Mouse (Mus musculus) cerebral cortex, adult 2 months (tissue): ENCODE measurements around the gene a.

Experiments used
- WGBS: fragments of 180-500 bp; shearing (Covaris S2); methylation state at CpG from one replicate; pipeline ENCODE4 v1.1.7; 2018; 5-methylcytosine and 5-hydroxymethylcytosine counted together

Gene a

GRCm38 (mm10) chr2:154790656-154791483 lies at the start of gene a, which contains the start of gene Raly:
Gene a, plus strand, starts transcription at chr2:154791402.
Gene Raly, plus strand, starts transcription at chr2:154791096.
- under 1% methylated on average over 88 of the region's 89 CpGs for WGBS

- WGBS = 87% methylated on average over 10 of the region's 10 CpGs
Measured at GRCm38 (mm10) chr2:154742911-154743819, 48.0 kb upstream of the a start.

GRCm38 (mm10) chr2:154743915-154744314 lies 47.3 kb upstream of the a start:
- 90% methylated on average over 4 of the region's 4 CpGs for WGBS

GRCm38 (mm10) chr2:154748383-154748782 lies 42.8 kb upstream of the a start:
- WGBS = 94% methylated on average over 2 of the region's 2 CpGs

- WGBS = 45% methylated on average over 23 of the region's 23 CpGs
Measured at GRCm38 (mm10) chr2:154749046-154750036, 41.9 kb upstream of the a start.

- 63% methylated on average over 8 of the region's 8 CpGs for WGBS
Measured at GRCm38 (mm10) chr2:154751924-154752323, 39.3 kb upstream of the a start.

GRCm38 (mm10) chr2:154754068-154754560 lies 37.1 kb upstream of the a start:
- 94% methylated on average over 2 of the region's 2 CpGs for WGBS

- 76% methylated on average over 6 of the region's 6 CpGs for WGBS
Measured at GRCm38 (mm10) chr2:154755791-154756190, 35.4 kb upstream of the a start.

- 90% methylated on average over 5 of the region's 5 CpGs for WGBS
Measured at GRCm38 (mm10) chr2:154757691-154758090, 33.5 kb upstream of the a start.

GRCm38 (mm10) chr2:154758454-154758853 lies 32.7 kb upstream of the a start:
- WGBS = 88% methylated on average over 1 of the region's 1 CpGs

- 94% methylated on average over 3 of the region's 3 CpGs for WGBS
Measured at GRCm38 (mm10) chr2:154763226-154763625, 28.0 kb upstream of the a start.

- 90% methylated on average over 9 of the region's 9 CpGs for WGBS
Measured at GRCm38 (mm10) chr2:154764828-154765497, 26.2 kb upstream of the a start.

- 79% methylated on average over 8 of the region's 8 CpGs for WGBS
Measured at GRCm38 (mm10) chr2:154765554-154766008, 25.6 kb upstream of the a start.

GRCm38 (mm10) chr2:154767051-154767450 lies 24.2 kb upstream of the a start:
- WGBS = 89% methylated on average over 6 of the region's 6 CpGs

GRCm38 (mm10) chr2:154769930-154770329 lies 21.3 kb upstream of the a start, which contains the start of gene Gm14214:
Gene Gm14214, minus strand, starts transcription at chr2:154770030.

GRCm38 (mm10) chr2:154771604-154772003 lies 19.6 kb upstream of the a start:
- WGBS = 42% methylated on average over 8 of the region's 8 CpGs

- 83% methylated on average over 1 of the region's 1 CpGs for WGBS
Measured at GRCm38 (mm10) chr2:154774032-154774431, 17.2 kb upstream of the a start.

GRCm38 (mm10) chr2:154776496-154776895 lies 14.7 kb upstream of the a start:
- WGBS = 78% methylated on average over 7 of the region's 7 CpGs

GRCm38 (mm10) chr2:154779648-154780047 lies 11.6 kb upstream of the a start:
- 72% methylated on average over 3 of the region's 3 CpGs for WGBS

GRCm38 (mm10) chr2:154782361-154782760 lies 8.8 kb upstream of the a start:
- 69% methylated on average over 4 of the region's 4 CpGs for WGBS
